Mouse (Mus musculus): ENCODE measurements around the gene Gba.
A peak's percentile ranks its signal among the peaks of the same experiment; 100 is the strongest.

DNA sequence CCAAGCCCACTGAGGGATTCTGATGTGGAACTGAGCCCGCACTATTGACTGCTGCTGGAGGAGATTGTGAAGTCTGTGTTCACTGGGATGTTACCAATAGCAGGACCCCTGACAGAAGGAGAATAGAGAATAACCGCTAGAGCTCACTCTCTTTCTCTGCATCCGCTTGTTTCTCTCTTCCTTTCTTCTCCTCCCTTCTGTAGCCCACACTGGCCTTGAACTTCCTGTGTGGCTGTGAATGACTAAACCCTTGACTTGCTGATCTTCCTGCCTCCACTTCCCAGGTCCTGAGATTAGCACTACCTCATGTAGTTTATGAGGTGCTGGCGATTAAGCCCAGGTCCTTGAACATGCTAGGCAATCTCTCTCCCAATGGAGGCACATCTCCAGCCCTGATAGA, 44.7 kb downstream of the Gba start:
- TF ChIP-seq TCF12 (IDR thresholded peaks at IDR 0.05; ENCODE audit: low read depth, low read length): no peak
- no peak for TF ChIP-seq EP300 (IDR thresholded peaks at IDR 0.05; ENCODE audit: low read length)
- TF ChIP-seq CTCF (conservative IDR thresholded peaks at IDR 0.05 in 1 of 2, IDR thresholded peaks at IDR 0.05 in 1 of 2; ENCODE audit: low read depth in 2 of 2, low read length in 2 of 2): no peak
- peak; percentile 22 for TF ChIP-seq POLR2A (IDR thresholded peaks at IDR 0.05; ENCODE audit: low read depth, low read length)
- TF ChIP-seq NELFE (IDR thresholded peaks at IDR 0.05; ENCODE audit: low read depth, low read length): no peak
- TF ChIP-seq ZNF384 (IDR thresholded peaks at IDR 0.05; ENCODE audit: low read depth, low read length): no peak
- no peak for TF ChIP-seq RCOR1 (conservative IDR thresholded peaks at IDR 0.05; ENCODE audit: low read depth, low read length)

All from CH12.LX (cell line).